Mouse (Mus musculus) cerebellum, adult 11 months (tissue): ENCODE data around the gene Ctnna3.
"Not testable (repeated sequence)": the region's sequence is repeated elsewhere in the genome, so short reads cannot be mapped to it uniquely, and the experiment has no call there.

Experiments used
- DNase-seq: peaks from one replicate; pipeline ENCODE4 v3.0.0; 2022

Gene Ctnna3

GRCm38 (mm10) chr10:64268156-64268555 is 838.3 kb downstream of the Ctnna3 start:
- no peak for DNase-seq

GRCm38 (mm10) chr10:64275143-64275542 is 845.2 kb downstream of the Ctnna3 start:
- DNase-seq: no peak

- DNase-seq: peak; percentile 6
Observed at GRCm38 (mm10) chr10:64278836-64279235, 848.9 kb downstream of the Ctnna3 start.

DNA sequence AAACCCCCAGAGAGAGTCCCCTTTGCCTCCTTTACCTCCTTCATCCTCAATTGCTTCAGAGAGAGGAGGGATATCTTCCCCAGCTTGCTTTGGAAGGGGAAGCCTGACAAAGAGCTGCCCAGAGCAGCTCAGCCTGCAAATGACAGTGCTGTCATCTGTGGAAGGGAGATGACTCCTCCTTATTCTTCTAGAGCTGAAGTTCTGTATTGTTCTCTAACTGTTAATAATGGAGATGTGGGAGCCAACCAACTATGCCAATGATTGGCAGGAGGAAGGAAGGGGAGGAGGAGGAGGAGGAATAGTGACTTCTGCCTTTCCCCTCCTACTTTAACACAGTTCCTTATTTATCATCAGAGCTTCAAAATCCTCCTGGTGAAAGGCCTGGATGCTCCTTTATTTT is 875.9 kb downstream of the Ctnna3 start:
- DNase-seq: no peak

DNA sequence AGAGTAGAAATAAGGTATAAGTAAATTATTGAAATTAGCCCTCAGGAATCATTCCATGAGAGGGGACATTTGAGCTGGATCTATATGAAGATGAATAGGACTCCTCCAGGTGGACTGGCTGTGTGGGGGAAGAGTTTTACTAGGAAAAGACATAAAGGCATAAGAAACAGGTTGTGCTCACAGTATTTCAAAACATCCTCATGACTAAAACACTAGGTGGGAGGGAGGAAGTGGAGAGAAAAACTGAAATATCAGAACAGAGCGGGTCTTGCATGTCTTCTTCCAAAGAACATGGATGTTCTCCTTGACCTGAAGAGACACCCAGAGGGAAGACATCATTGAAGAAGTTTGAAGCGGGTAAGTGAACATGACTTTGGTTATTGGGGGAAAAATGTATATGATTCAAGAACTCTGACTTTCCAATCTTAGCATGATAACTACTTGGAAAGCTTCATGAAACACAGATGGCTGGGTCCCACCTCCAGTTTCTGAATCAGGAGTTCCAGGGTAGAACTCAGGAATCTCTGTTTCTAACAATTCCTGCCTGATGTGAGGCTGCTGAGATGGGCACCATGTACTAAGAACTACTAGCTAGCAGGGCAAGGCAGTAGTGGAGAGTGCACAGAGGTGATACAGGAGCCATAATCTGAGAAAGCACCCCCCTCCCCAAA is 881.9 kb downstream of the Ctnna3 start:
- DNase-seq: no peak

- DNase-seq: no peak
Observed at GRCm38 (mm10) chr10:64320332-64320731, 890.4 kb downstream of the Ctnna3 start.

DNA sequence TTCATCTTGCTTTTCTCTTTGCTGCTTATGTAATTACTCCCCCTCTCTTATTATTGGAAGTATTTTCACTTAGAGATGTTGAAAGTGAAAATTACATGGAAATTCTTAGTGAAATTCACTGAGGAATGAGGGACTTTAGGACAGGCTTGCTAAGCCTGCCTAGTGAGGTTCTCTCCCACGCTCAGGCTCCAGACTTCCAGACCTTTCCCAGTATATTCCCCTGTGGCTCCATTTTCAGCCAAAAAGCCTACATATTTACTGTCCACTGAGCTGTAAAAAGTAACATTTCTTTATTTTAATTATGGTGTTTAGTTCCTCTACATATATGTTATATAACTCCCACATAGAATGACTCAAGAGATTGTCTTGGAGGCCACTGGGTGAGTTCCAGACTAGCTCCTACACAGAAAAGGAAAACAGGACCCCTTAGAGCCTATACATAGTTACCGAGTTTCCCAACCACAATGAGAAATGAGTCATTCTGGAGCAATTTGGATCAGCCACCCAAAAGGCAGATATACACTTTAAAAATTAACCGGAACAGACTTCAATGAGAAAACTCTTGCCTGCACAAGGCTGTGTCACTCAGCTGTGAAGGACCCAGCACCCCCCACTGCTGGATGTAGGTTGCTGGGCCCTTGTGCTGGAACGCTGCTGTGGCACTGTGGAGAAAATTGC is 912.9 kb downstream of the Ctnna3 start:
- no peak for DNase-seq

- no peak for DNase-seq
Observed at GRCm38 (mm10) chr10:64373288-64373687, 943.4 kb downstream of the Ctnna3 start.

- no peak for DNase-seq
Observed at GRCm38 (mm10) chr10:64377751-64378150, 947.9 kb downstream of the Ctnna3 start.

GRCm38 (mm10) chr10:64396579-64396978 is 966.7 kb downstream of the Ctnna3 start:
- DNase-seq: no peak

- DNase-seq: not testable (repeated sequence)
Observed at GRCm38 (mm10) chr10:64418396-64418795, 988.5 kb downstream of the Ctnna3 start.

DNA sequence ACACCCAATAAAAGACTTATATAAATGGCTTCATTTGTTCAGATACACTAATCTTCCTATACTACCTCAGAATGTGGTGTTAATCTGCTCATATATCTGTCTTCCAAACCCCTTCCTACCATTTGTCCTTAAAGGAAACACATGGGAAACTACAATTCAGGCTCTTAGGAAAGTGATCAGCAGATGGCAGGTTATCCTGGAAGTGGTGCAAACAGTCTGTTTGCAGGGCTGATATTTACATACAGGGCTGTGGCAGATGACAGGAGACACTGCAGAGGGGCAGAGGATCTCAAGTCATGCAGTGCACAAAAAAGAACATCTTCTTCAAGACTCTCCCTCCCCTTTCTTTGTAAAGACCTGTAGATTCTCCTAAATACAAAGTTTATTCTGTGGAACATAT is 1008.8 kb downstream of the Ctnna3 start:
- DNase-seq: no peak

DNA sequence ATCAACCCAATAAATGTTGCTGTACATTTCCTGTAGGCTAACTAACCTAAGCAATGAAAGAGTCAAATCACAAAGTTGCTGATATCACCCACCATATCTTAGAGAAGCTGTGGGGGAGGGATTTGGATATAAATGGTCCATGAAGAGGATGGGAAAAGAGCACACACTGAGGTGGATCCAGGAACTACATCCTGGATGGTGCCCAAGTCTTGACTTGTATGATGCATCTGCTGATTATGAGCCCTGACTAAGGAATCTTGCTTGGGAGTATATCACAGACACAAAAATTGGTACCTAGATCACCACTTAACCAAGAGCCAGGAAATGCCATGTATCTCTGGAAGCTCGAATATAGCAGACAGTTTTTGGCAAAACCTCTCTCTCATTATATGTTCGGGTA is 1018.7 kb downstream of the Ctnna3 start:
- no peak for DNase-seq

DNA sequence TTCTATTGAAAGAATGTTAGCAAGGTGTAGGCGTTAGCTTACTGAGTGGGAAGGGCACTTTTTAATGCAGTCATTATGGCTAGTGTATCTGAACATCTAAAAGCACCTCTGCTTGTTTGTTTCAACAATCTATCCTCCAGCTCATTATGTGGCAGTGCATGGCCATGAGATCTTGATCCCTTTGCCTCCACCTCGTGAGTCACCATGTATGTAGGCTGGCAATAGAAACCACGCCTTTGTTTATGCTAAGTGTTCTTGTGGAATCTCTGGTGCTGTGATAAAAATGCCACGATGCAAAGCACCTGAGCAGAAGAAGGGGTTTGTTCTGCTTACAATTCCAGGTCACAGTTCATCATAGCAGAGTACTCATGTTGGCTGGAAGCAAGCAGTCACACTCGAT is 1053.4 kb downstream of the Ctnna3 start:
- no peak for DNase-seq

GRCm38 (mm10) chr10:64489471-64489870 is 1059.6 kb downstream of the Ctnna3 start:
- no peak for DNase-seq

DNA sequence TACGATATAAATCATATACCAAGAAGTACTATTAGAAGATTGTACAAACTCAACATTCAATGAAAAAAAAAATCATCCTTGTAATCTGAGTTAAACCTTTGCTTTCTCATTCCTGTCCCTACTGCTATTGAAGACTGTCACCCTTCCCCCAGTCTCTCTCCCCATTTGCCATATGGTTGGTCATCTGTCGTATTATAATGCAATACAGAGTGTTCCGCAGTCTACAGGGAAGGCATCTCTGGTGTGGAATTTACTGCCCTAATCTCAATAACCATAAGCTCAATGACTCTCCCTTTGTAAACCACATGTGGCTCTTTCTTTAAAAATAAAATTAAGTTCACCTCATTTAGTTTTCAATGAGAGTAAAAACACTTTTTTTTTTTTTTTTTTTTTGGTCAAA is 1113.7 kb downstream of the Ctnna3 start:
- peak; percentile 1 for DNase-seq

GRCm38 (mm10) chr10:64544389-64544788 is 1114.5 kb downstream of the Ctnna3 start:
- no peak for DNase-seq

GRCm38 (mm10) chr10:64571311-64571710 is 1141.4 kb downstream of the Ctnna3 start:
- no peak for DNase-seq

DNA sequence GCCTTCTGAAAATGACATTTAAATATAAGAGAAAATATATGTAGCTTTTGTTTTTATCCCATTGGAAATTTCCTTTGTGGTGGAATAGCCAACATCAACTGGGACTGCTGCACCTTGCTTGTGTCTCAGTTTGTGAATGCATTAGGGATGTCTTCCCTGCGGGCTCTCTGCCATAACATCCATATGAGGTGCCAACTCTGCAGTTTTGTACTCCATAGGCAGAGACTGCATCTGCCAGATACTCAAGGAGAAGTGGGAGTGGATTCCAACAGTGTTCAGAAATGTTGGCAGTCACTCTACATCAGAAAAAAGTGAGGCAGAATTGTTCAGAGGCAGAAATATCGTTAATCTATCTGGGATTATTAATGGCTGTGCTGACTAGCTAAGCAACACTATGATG is 1158.2 kb downstream of the Ctnna3 start:
- peak; percentile 1 for DNase-seq

DNA sequence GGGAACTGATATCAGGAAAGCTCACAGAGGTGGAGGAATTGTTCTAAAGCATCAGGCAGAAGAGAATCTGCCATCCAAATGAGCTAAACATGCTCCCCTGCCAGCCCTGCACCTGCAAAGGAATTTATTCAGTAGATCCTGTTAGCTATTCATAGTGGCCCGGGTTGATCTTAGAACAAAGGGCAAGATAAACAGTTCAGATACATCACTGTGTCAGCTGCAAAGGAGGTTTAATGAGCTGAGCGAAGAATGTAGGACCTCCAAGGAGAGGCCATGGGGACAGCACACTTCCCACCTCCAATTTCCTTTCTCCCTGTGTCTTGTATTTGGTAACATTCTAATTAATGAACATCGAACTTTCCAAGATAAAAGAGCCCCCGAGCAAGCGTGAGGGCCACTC is 1206.9 kb downstream of the Ctnna3 start:
- no peak for DNase-seq

DNA sequence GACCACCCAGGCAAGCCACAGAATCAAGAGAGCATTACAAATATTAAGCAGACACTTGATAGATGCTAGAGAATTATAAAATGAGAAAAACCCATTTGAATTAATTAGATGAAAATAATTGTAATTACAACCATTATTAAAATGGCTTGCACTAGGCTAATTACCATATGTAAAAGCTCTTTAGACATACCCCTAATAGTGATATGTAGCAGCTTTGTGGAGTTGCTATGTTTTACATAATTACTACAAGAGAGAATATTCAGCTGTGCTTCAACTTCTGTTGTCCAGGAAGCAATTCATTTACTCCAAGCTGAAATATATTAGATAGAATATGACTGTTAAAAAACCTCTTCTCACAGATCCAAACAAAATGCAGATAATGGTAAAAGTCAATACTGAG is 1209.2 kb downstream of the Ctnna3 start:
- no peak for DNase-seq

DNA sequence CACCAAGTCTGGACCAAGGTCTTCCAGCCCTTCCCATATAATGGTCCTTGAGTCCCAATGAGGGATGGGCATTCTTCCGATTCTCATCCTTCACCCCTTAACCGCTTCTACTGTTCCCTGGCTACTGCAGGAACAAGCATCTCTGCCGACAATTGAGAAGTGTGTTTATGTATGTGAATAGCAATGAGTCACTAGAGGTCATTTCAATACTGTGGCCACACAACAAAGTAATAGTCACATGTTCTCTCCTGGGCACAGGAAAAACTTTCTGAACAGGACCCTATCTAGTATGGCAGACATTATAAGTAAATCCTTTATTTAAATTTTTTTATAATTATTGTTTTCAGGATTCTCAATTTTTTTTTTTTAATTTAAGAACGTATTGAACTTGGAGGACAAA is 1211.2 kb downstream of the Ctnna3 start:
- no peak for DNase-seq

DNA sequence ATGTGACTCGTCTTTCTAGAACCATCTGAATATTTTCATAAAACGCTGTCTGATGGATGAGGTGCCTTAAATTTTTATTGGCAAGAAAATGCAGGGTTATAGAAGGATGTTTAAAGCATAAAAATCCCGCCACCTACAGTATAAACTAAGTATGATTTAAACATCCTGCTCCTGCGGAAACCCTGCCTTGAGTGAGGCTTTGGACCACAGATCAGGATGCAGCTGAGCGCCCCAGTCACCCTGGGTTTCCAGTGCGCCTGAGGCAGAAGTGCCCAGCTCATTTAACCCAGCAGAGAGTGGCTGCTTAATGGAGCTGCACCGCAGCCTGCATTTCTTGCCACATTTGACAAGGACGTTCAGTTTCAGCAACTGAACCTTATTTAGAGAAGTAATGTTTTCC is 1211.7 kb downstream of the Ctnna3 start:
- no peak for DNase-seq

GRCm38 (mm10) chr10:64643976-64644375 is 1214.1 kb downstream of the Ctnna3 start:
- no peak for DNase-seq

DNA sequence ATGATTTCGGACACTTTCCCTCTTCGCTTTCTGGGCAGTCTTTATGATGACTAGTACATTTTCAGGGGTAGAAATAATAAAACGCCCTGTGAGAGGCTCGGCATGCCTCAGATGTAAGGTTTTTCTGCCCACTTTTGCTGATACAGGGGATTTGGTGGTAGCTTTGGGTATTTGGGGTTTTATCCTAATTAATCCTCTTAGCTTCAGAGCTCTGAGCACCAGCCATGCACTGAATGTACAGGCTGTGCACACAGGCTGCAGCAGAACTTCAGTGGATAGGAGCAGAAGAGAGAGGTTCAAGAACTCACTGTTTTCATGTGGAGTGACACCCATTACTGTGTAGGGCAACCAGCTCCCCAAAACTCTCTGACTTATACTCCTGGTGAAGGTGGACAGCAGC is 1231.3 kb downstream of the Ctnna3 start:
- DNase-seq: no peak
